Mouse (Mus musculus) olfactory bulb, adult 2 months (tissue): ENCODE data around the gene Gpr176.

Source experiments
- CTCF ChIP-seq: fragments of 200-500 bp; IDR thresholded peaks from 2 replicates; pipeline ENCODE4 v1.5.1; 2012; ENCODE audit warnings: low read depth, mild to moderate bottlenecking, low read length, moderate library complexity; ENCODE audit not compliant: insufficient read depth
- POLR2A ChIP-seq: fragments of 200-500 bp; IDR thresholded peaks from 2 replicates; pipeline ENCODE4 v1.6.1; 2012; ENCODE audit warnings: mild to moderate bottlenecking, low read depth, low read length, moderate library complexity; ENCODE audit not compliant: insufficient read depth

GRCm38 (mm10) chr2:118248966-118249365, 124.3 kb downstream of the Gpr176 start:
- TF ChIP-seq CTCF (no peak), POLR2A (no peak)
